Mouse (Mus musculus) spleen, adult 2 months (tissue): Measurements from ENCODE around the gene Fam205a2.
"Not testable (repeated sequence)": the region's sequence is repeated elsewhere in the genome, so short reads cannot be mapped to it uniquely, and the experiment has no call there.

Source experiments
- CTCF ChIP-seq: fragments of 200-500 bp; IDR thresholded peaks from 2 replicates; pipeline ENCODE4 v1.5.1; 2011; ENCODE audit warnings: mild to moderate bottlenecking, inconsistent platforms; ENCODE audit not compliant: insufficient read depth, insufficient read length, insufficient replicate concordance; ENCODE audit errors: extremely low read depth
- POLR2A ChIP-seq: fragments of 200-500 bp; IDR thresholded peaks from 2 replicates; pipeline ENCODE4 v1.6.1; 2011; ENCODE audit warnings: low read depth, low read length, inconsistent platforms

- TF ChIP-seq CTCF, POLR2A: not testable (repeated sequence)
Measured at GRCm38 (mm10) chr4:42528075-42528474, at the start of gene Fam205a2.
